Mouse (Mus musculus) MEL (cell line): Measurements from ENCODE around the gene Wnt10b.

Experiments
- GABPA ChIP-seq: IDR thresholded peaks from 2 replicates; pipeline ENCODE4 v1.6.1; 2012; ENCODE audit warnings: low read depth, mild to moderate bottlenecking, inconsistent platforms, low read length, improper control_type of control experiment, moderate library complexity
- GATA1 ChIP-seq: IDR thresholded peaks from 2 replicates; pipeline ENCODE4 v1.6.1; 2011; ENCODE audit warnings: low read depth, low read length, improper control_type of control experiment
- HCFC1 ChIP-seq: IDR thresholded peaks from 2 replicates; pipeline ENCODE4 v1.6.1; 2012; ENCODE audit warnings: low read depth, mild to moderate bottlenecking, inconsistent platforms, low read length, improper control_type of control experiment, moderate library complexity
- RAD21 ChIP-seq: IDR thresholded peaks from 2 replicates; pipeline ENCODE4 v1.6.1; 2011; ENCODE audit warnings: mild to moderate bottlenecking, low read depth, low read length, improper control_type of control experiment
- RCOR1 ChIP-seq: IDR thresholded peaks from 2 replicates; pipeline ENCODE4 v1.6.1; 2012; ENCODE audit warnings: low read depth, mild to moderate bottlenecking, inconsistent platforms, low read length, improper control_type of control experiment

DNA sequence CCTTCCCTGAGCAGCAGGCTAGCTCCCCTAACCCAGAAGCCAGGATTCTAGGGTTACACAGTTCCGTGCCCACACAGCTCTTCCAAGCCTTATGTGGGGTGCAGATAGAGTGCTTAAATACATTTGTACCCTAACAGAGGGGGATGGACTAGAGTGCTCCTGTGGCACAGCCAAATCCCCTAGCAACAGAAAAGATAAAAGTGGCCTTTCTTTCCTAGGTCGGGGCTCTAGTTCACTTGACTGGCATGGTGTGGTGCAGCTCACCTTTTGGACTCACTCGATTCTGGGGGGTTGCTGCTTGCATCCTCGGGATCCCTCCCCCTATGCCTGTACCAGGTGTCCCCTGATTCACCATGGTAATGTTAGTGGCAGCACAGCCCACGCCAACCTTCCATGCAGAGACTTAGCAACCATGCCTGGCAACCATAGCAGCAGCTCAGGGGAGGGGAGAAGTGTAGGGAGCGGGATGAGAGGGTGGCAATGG, 30.7 kb upstream of the Wnt10b start:
- no peak for TF ChIP-seq GATA1
- TF ChIP-seq RCOR1 = no peak
- TF ChIP-seq RAD21 = no peak
- no peak for TF ChIP-seq HCFC1
- no peak for TF ChIP-seq GABPA
